Mouse (Mus musculus) hindbrain, embryonic 11.5 days (tissue): Measurements from ENCODE around the gene Glyr1. TPM values are rescaled to one million over a fixed set of nuclear protein-coding genes. Genes with fewer than 3 reads are reported as not detected.

Experiments
- ATAC-seq: fragments of 200-750 bp; cut with Nextera tagmentation; 2 replicates; pipeline ENCODE4 v1.8.0; 2017; ENCODE audit warnings: mild to moderate bottlenecking, moderate TSS enrichment, moderate library complexity; ENCODE audit not compliant: low FRiP score
- DNase-seq: peaks from one replicate; pipeline ENCODE4 v3.0.0-alpha.2; 2015; ENCODE audit warnings: low spot score
- H3K27ac ChIP-seq: fragments of 300-500 bp; sonication (generic); 2 replicates; pipeline ENCODE4 v1.5.1; 2014; ENCODE audit warnings: mild to moderate bottlenecking, low read depth, low read length
- H3K27me3 ChIP-seq: fragments of 300-500 bp; sonication (generic); 2 replicates; pipeline ENCODE4 v1.6.1; 2014; ENCODE audit warnings: mild to moderate bottlenecking, low read length, moderate library complexity, mixed read lengths; ENCODE audit not compliant: control insufficient read depth, insufficient read depth
- H3K36me3 ChIP-seq: fragments of 300-500 bp; sonication (generic); 2 replicates; pipeline ENCODE4 v1.6.1; 2014; ENCODE audit warnings: mild to moderate bottlenecking, low read length, moderate library complexity, mixed read lengths; ENCODE audit not compliant: control insufficient read depth, insufficient read depth
- H3K4me1 ChIP-seq: fragments of 300-500 bp; sonication (generic); replicated peaks from 2 replicates; pipeline ENCODE4 v1.6.1; 2014; ENCODE audit warnings: low read length, mixed read lengths; ENCODE audit not compliant: control insufficient read depth, insufficient read depth
- H3K4me2 ChIP-seq: fragments of 300-500 bp; sonication (generic); replicated peaks from 2 replicates; pipeline ENCODE4 v1.6.1; 2014; ENCODE audit warnings: mild to moderate bottlenecking, low read depth, low read length
- H3K4me3 ChIP-seq: fragments of 300-500 bp; sonication (generic); 2 replicates; pipeline ENCODE4 v1.5.1; 2014; ENCODE audit warnings: low read depth, low read length
- H3K9ac ChIP-seq: fragments of 300-500 bp; sonication (generic); 2 replicates; pipeline ENCODE4 v1.6.1; 2014; ENCODE audit warnings: low read depth, low read length
- H3K9me3 ChIP-seq: fragments of 300-500 bp; sonication (generic); 2 replicates; pipeline ENCODE4 v1.6.1; 2016; ENCODE audit warnings: low read length; ENCODE audit not compliant: control insufficient read depth
- WGBS: fragments of 180-500 bp; shearing (Covaris S2); extraction: QIAGEN DNeasy Blood & Tissue Kit; methylation state at CpG from one replicate; pipeline ENCODE4 v1.1.7; 2014; 5-methylcytosine and 5-hydroxymethylcytosine counted together
- polyA plus RNA-seq: library from polyadenylated mRNA; unstranded; fragments of >200 nt; fragmentation: Nextera tagmentation; extraction: Ambion mirVana; gene quantifications from 2 replicates; pipeline ENCODE4 v1.2.1, GENCODE M21; 2014

Gene Glyr1
- polyA plus RNA-seq, 1 experiment from 2014 or later = 112 TPM

- DNase-seq (no peak), ATAC-seq (no peak)
- no peaks in the 10 kb centered on the region for H3K27me3 ChIP-seq
- H3K4me2 ChIP-seq = no peak within 1 kb of the TSS
- H3K4me3 ChIP-seq = no peak within 1 kb of the TSS
- no peak within 1 kb of the TSS for H3K9ac ChIP-seq
- 40% methylated on average over 5 of the region's 5 CpGs for WGBS
- H3K4me1 ChIP-seq = no peaks in the 10 kb centered on the region; the same call in 1 of the 2 replicates
- H3K36me3 ChIP-seq = no peaks in the 10 kb centered on the region
- H3K27ac ChIP-seq = no peak within 1 kb of the TSS
- no peaks in the 10 kb centered on the region for H3K9me3 ChIP-seq
Observed at GRCm38 (mm10) chr16:5007067-5007466, 42.6 kb downstream of the Glyr1 start, which contains the start of gene Smim22. Gene Smim22, plus strand, starts transcription at chr16:5007288.

GRCm38 (mm10) chr16:5000611-5001010 lies 49.1 kb downstream of the Glyr1 start:
- no peaks in the 10 kb centered on the region for H3K9me3 ChIP-seq
- H3K4me1 ChIP-seq = no peaks in the 10 kb centered on the region
- H3K4me2 ChIP-seq = no peak overlapping the region
- no peak overlapping the region for H3K9ac ChIP-seq
- no peaks in the 10 kb centered on the region for H3K36me3 ChIP-seq
- H3K4me3 ChIP-seq = no peak overlapping the region
- no peak for DNase-seq
- no peaks in the 10 kb centered on the region for H3K27me3 ChIP-seq
- no peak for ATAC-seq
- 70% methylated on average over 3 of the region's 3 CpGs for WGBS
- no peak overlapping the region for H3K27ac ChIP-seq

GRCm38 (mm10) chr16:4998984-4999383 lies 50.7 kb downstream of the Glyr1 start:
- WGBS = 84% methylated on average over 1 of the region's 1 CpGs
- Histone ChIP-seq H3K4me1 (no peaks in the 10 kb centered on the region), H3K4me3 (no peak overlapping the region)

GRCm38 (mm10) chr16:4997553-4997952 lies 52.1 kb downstream of the Glyr1 start, which contains the start of gene Sept12:
Gene Sept12, minus strand, starts transcription at chr16:4997852.
- no peak for ATAC-seq

More at GRCm38 (mm10) chr16:4998984-4999383, 50.7 kb downstream of the Glyr1 start:
- DNase-seq (no peak), ATAC-seq (no peak)
- H3K36me3 ChIP-seq = no peaks in the 10 kb centered on the region
- no peaks in the 10 kb centered on the region for H3K9me3 ChIP-seq
- no peak overlapping the region for H3K4me2 ChIP-seq
- H3K27ac ChIP-seq = no peak overlapping the region
- no peaks in the 10 kb centered on the region for H3K27me3 ChIP-seq
- H3K9ac ChIP-seq = no peak overlapping the region

GRCm38 (mm10) chr16:4993276-4993675 lies 56.4 kb downstream of the Glyr1 start:
- no peak overlapping the region for H3K9ac ChIP-seq
- no peak overlapping the region for H3K4me3 ChIP-seq
- ATAC-seq = no peak
- H3K36me3 ChIP-seq = no peaks in the 10 kb centered on the region
- WGBS = 80% methylated on average over 4 of the region's 4 CpGs
- no peaks in the 10 kb centered on the region for H3K4me1 ChIP-seq
- no peaks in the 10 kb centered on the region for H3K9me3 ChIP-seq
- no peak for DNase-seq
- H3K4me2 ChIP-seq = no peak overlapping the region
- no peak overlapping the region for H3K27ac ChIP-seq
- no peaks in the 10 kb centered on the region for H3K27me3 ChIP-seq

More at GRCm38 (mm10) chr16:4997553-4997952, 52.1 kb downstream of the Glyr1 start, which contains the start of gene Sept12:
- H3K4me3 ChIP-seq = no peak within 1 kb of the TSS
- DNase-seq = no peak
- no peaks in the 10 kb centered on the region for H3K9me3 ChIP-seq
- H3K36me3 ChIP-seq = no peaks in the 10 kb centered on the region
- H3K27ac ChIP-seq = no peak within 1 kb of the TSS
- no peaks in the 10 kb centered on the region for H3K4me1 ChIP-seq
- no peaks in the 10 kb centered on the region for H3K27me3 ChIP-seq
- no peak within 1 kb of the TSS for H3K9ac ChIP-seq
- H3K4me2 ChIP-seq = no peak within 1 kb of the TSS
- 51% methylated on average over 3 of the region's 3 CpGs for WGBS

- DNase-seq (no peak), ATAC-seq (no peak)
- Histone ChIP-seq H3K36me3 (no peaks in the 10 kb centered on the region), H3K27ac (no peak overlapping the region), H3K9ac (no peak overlapping the region), H3K4me2 (no peak overlapping the region), H3K27me3 (no peaks in the 10 kb centered on the region), H3K4me3 (no peak overlapping the region), H3K4me1 (no peaks in the 10 kb centered on the region), H3K9me3 (no peaks in the 10 kb centered on the region)
- WGBS = 95% methylated on average over 12 of the region's 12 CpGs
Observed at GRCm38 (mm10) chr16:4984717-4985116, 64.9 kb downstream of the Glyr1 start.

GRCm38 (mm10) chr16:4979755-4980380 lies 69.8 kb downstream of the Glyr1 start:
- no peaks in the 10 kb centered on the region for H3K27me3 ChIP-seq
- H3K27ac ChIP-seq = no peak overlapping the region
- H3K4me3 ChIP-seq = no peak overlapping the region
- DNase-seq = peak; percentile 49
- no peak overlapping the region for H3K9ac ChIP-seq
- WGBS = 75% methylated on average over 4 of the region's 4 CpGs
- no peak overlapping the region for H3K4me2 ChIP-seq
- no peak for ATAC-seq
- no peaks in the 10 kb centered on the region for H3K4me1 ChIP-seq
- H3K9me3 ChIP-seq = no peaks in the 10 kb centered on the region
- H3K36me3 ChIP-seq = no peaks in the 10 kb centered on the region

- H3K27me3 ChIP-seq = no peaks in the 10 kb centered on the region
Observed at GRCm38 (mm10) chr16:4978275-4979051, 71.2 kb downstream of the Glyr1 start.

More at GRCm38 (mm10) chr16:4978275-4979051, 71.2 kb downstream of the Glyr1 start:
- H3K4me1 ChIP-seq = no peaks in the 10 kb centered on the region
- no peak overlapping the region for H3K4me3 ChIP-seq
- no peak overlapping the region for H3K4me2 ChIP-seq
- 72% methylated on average over 5 of the region's 5 CpGs for WGBS
- no peak overlapping the region for H3K27ac ChIP-seq
- H3K9ac ChIP-seq = no peak overlapping the region
- no peak for ATAC-seq
- H3K36me3 ChIP-seq = no peaks in the 10 kb centered on the region
- no peak for DNase-seq
- no peaks in the 10 kb centered on the region for H3K9me3 ChIP-seq
